Mouse (Mus musculus) heart, embryonic 10.5 days (tissue): ENCODE data around the gene Pcgf1. TPM values are rescaled to one million over a fixed set of nuclear protein-coding genes. Genes with fewer than 3 reads are reported as not detected.

ENCODE experiments used
- DNase-seq: peaks from one replicate; pipeline ENCODE4 v3.0.0-alpha.2; 2017; ENCODE audit warnings: low spot score
- H3K27ac ChIP-seq: fragments of 300-500 bp; sonication (generic); 2 replicates; pipeline ENCODE4 v1.5.1; 2016; ENCODE audit warnings: mild to moderate bottlenecking
- H3K27me3 ChIP-seq: fragments of 300-500 bp; sonication (generic); 2 replicates; pipeline ENCODE4 v1.6.1; 2016; ENCODE audit warnings: mild to moderate bottlenecking; ENCODE audit not compliant: poor library complexity, insufficient read depth, severe bottlenecking
- H3K36me3 ChIP-seq: fragments of 300-500 bp; sonication (generic); 2 replicates; pipeline ENCODE4 v1.6.1; 2016; ENCODE audit warnings: mild to moderate bottlenecking, moderate library complexity
- H3K4me1 ChIP-seq: fragments of 300-500 bp; sonication (generic); 2 replicates; pipeline ENCODE4 v1.6.1; 2016; ENCODE audit warnings: mild to moderate bottlenecking
- H3K4me3 ChIP-seq: fragments of 300-500 bp; sonication (generic); 2 replicates; pipeline ENCODE4 v1.5.1; 2016; ENCODE audit warnings: mild to moderate bottlenecking, moderate library complexity
- H3K9me3 ChIP-seq: fragments of 300-500 bp; sonication (generic); 2 replicates; pipeline ENCODE4 v1.6.1; 2016; ENCODE audit warnings: mild to moderate bottlenecking, moderate library complexity
- WGBS: fragments of 180-500 bp; shearing (Covaris S2); methylation state at CpG from one replicate; pipeline ENCODE4 v1.1.7; 2016; 5-methylcytosine and 5-hydroxymethylcytosine counted together
- polyA plus RNA-seq: library from polyadenylated mRNA; unstranded; fragments of >200 nt; fragmentation: Nextera tagmentation; extraction: Ambion mirVana; gene quantifications from 2 replicates; pipeline ENCODE4 v1.2.1, GENCODE M21; 2016

Gene Pcgf1
- polyA plus RNA-seq, 1 experiment from 2014 or later: 24.4 TPM

GRCm38 (mm10) chr6:83115011-83115671, 37.5 kb downstream of the Pcgf1 start, which contains the start of gene Mogs:
Mogs (plus strand) TSS chr6:83115496.
- WGBS: 1% methylated on average over 57 of the region's 58 CpGs
- Histone ChIP-seq H3K27me3 (no peaks in the 10 kb centered on the region), H3K4me1 (peaks cover 38% of the 10 kb centered on the region), H3K36me3 (peaks cover 38% of the 10 kb centered on the region), H3K4me3 (peak within 1 kb of the TSS; percentile 92), H3K27ac (peak within 1 kb of the TSS; percentile 89), H3K9me3 (no peaks in the 10 kb centered on the region)
- peak; percentile 97 for DNase-seq

DNA sequence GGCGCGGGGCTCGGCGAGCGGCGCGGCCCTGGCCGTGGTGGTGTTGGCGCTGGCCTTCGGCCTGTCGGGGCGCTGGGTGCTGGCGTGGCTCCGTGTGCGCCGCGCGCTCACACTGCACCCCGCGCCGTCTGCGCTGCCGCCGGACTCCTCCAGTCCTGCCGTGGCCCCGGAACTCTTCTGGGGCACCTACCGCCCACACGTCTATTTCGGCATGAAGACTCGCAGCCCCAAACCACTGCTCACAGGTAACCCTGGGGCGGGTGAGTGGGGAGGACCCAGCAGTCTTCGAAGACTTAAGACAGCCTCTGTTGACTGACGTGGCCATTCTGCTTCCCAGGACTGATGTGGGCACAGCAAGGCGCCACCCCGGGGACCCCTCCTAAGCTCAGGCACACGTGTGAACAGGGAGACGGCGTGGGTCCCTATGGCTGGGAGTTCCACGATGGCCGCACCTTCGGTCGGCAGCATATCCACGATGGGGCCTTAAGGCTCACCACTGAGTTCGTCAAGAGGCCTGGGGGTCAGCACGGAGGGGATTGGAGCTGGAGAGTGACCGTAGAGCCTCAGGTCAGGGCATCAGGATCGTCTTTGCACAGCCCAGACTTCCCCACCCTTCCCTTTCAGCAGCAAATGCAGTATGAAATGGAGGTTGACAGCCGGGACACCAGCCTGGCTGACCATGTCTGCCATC, 38.2 kb downstream of the Pcgf1 start:
- H3K36me3 ChIP-seq: peaks cover 32% of the 10 kb centered on the region
- WGBS: 3% methylated on average over 46 of the region's 48 CpGs
- H3K4me3 ChIP-seq: peak overlapping the region; percentile 92
- peak overlapping the region; percentile 89 for H3K27ac ChIP-seq
- H3K27me3 ChIP-seq: no peaks in the 10 kb centered on the region
- H3K9me3 ChIP-seq: no peaks in the 10 kb centered on the region
- H3K4me1 ChIP-seq: peaks cover 44% of the 10 kb centered on the region
- DNase-seq: no peak

- Histone ChIP-seq H3K4me3 (peak overlapping the region; percentile 92), H3K9me3 (no peaks in the 10 kb centered on the region), H3K4me1 (peaks cover 43% of the 10 kb centered on the region), H3K27ac (peak overlapping the region; percentile 89), H3K36me3 (peaks cover 30% of the 10 kb centered on the region), H3K27me3 (no peaks in the 10 kb centered on the region)
- DNase-seq: no peak
- 76% methylated on average over 11 of the region's 11 CpGs for WGBS
Observed at GRCm38 (mm10) chr6:83116373-83117164, 38.9 kb downstream of the Pcgf1 start.

GRCm38 (mm10) chr6:83117165-83117438, 39.4 kb downstream of the Pcgf1 start:
- 0 out of 2 replicates have a peak overlapping the region, but pooled peaks have one; percentile 92 for H3K4me3 ChIP-seq
- H3K27ac ChIP-seq: no peak overlapping the region
- WGBS: 81% methylated on average over 4 of the region's 4 CpGs
- H3K36me3 ChIP-seq: peaks cover 30% of the 10 kb centered on the region
- DNase-seq: no peak
- no peaks in the 10 kb centered on the region for H3K9me3 ChIP-seq
- H3K4me1 ChIP-seq: peaks cover 45% of the 10 kb centered on the region
- no peaks in the 10 kb centered on the region for H3K27me3 ChIP-seq

DNA sequence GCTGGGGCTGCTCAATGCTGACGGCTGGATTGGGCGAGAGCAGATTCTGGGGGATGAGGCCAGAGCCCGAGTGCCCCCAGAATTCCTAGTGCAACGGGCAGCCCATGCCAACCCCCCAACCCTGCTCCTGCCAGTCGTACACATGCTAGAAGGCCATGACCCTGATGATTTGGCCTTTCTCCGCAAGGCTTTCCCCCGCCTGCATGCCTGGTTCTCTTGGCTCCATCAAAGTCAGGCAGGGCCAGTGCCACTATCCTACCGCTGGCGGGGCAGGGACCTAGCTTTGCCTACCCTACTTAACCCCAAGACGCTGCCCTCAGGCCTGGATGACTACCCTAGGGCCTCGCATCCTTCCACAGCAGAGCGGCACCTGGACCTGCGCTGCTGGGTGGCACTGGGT, 39.9 kb downstream of the Pcgf1 start:
- peaks cover 30% of the 10 kb centered on the region for H3K36me3 ChIP-seq
- 92% methylated on average over 13 of the region's 13 CpGs for WGBS
- no peak overlapping the region for H3K4me3 ChIP-seq
- no peak overlapping the region for H3K27ac ChIP-seq
- H3K27me3 ChIP-seq: no peaks in the 10 kb centered on the region
- DNase-seq: no peak
- H3K4me1 ChIP-seq: peaks cover 50% of the 10 kb centered on the region
- no peaks in the 10 kb centered on the region for H3K9me3 ChIP-seq

DNA sequence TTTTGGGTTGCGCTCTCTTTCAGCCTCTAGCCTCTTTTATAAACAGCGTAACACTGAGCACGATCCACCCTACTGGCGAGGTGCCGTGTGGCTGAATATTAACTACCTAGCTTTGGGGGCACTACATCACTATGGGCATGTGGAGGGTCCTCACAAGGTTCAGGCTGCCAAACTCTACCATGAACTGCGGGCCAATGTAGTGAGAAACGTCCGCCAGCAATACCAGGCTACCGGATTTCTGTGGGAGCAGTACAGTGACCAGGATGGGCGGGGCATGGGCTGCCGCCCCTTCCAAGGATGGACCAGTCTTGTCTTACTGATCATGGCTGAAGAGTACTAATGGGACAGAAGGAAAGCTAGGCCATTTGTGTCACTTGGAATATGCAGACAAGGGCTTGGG, 40.7 kb downstream of the Pcgf1 start:
- no peaks in the 10 kb centered on the region for H3K27me3 ChIP-seq
- peaks cover 56% of the 10 kb centered on the region for H3K4me1 ChIP-seq
- WGBS: 88% methylated on average over 11 of the region's 11 CpGs
- peaks cover 30% of the 10 kb centered on the region for H3K36me3 ChIP-seq
- H3K27ac ChIP-seq: no peak overlapping the region
- no peak for DNase-seq
- no peak overlapping the region for H3K4me3 ChIP-seq
- no peaks in the 10 kb centered on the region for H3K9me3 ChIP-seq

- peak overlapping the region; percentile 98; the same call in 1 of the 2 replicates for H3K27ac ChIP-seq
- H3K4me1 ChIP-seq: peaks cover 62% of the 10 kb centered on the region
- H3K27me3 ChIP-seq: no peaks in the 10 kb centered on the region
- WGBS: 84% methylated on average over 14 of the region's 14 CpGs
- H3K36me3 ChIP-seq: peaks cover 30% of the 10 kb centered on the region
- H3K9me3 ChIP-seq: no peaks in the 10 kb centered on the region
- H3K4me3 ChIP-seq: no peak overlapping the region
- no peak for DNase-seq
Observed at GRCm38 (mm10) chr6:83118825-83119733, 41.4 kb downstream of the Pcgf1 start.

DNA sequence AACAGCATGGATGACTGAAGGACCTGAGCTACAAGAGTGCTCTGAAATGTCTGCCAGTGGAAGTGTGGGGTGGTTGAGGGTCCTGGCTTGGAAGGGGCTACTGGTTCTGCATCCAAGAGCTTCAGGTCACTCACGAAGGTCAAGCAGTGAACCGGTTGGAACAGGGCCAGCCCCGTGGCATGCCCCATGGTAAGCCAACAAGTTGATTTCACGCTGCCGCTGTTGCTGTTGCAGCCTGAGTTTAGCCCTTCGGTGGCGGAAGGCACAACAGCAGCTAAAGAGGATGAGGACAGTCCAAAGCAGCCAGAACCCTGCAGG, 42.0 kb downstream of the Pcgf1 start:
- Histone ChIP-seq H3K27me3 (no peaks in the 10 kb centered on the region), H3K36me3 (peaks cover 30% of the 10 kb centered on the region), H3K4me3 (peak overlapping the region; percentile 91; the same call in 1 of the 2 replicates), H3K27ac (peak overlapping the region; percentile 98), H3K9me3 (no peaks in the 10 kb centered on the region), H3K4me1 (peaks cover 63% of the 10 kb centered on the region)
- WGBS: 81% methylated on average over 7 of the region's 7 CpGs
- DNase-seq: no peak

GRCm38 (mm10) chr6:83120930-83121862, 43.5 kb downstream of the Pcgf1 start, which contains the start of gene Wbp1:
Wbp1 (minus strand) TSS chr6:83121559.
- Histone ChIP-seq H3K36me3 (peaks cover 30% of the 10 kb centered on the region), H3K4me3 (peak within 1 kb of the TSS; percentile 91), H3K4me1 (peaks cover 62% of the 10 kb centered on the region), H3K27me3 (no peaks in the 10 kb centered on the region), H3K27ac (peak within 1 kb of the TSS; percentile 98), H3K9me3 (no peaks in the 10 kb centered on the region)
- peak; percentile 100 for DNase-seq
- WGBS: under 1% methylated on average over 38 of the region's 38 CpGs

DNA sequence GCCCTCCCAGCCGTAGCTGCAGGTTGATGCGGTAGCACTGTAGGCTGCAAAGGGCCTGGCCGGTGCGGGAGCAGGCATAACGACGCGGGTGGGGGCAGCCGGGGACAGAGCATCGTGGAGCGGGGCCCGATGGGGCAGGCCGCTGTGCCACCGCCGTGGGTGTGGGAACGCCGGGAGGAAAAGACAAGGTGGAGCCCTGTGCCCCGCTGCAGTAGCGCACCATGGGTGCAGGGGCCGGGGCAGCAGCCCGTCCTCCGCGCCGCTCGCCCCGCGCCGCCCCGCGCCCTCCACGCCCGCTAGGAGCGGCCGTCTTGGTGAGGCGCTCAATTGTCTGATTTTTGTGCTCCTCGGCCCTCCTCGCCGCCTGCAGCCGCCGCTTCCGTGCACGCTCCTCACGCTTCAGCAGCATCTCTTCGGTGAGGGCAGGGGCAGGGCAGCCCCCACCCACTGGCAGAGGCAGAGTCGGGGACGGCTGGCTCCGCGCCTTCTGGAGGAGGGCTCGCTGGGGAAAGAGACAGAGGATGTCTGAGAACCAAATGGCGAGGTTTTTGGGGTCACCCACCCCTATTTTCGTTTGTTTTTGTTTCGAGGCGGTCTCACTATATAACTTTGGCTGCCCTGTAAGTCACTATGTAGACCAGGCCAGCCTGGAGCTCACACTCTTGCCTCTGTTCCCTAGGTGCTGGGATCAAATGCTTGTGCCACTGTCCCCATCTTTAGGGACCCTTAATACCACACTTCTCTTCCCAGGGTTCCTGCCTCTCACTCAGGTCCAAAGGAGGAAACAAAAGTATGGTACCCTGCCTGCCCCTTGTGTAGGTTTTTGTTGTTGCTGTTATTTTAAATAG, 44.4 kb downstream of the Pcgf1 start:
- peak overlapping the region; percentile 91 for H3K4me3 ChIP-seq

DNA sequence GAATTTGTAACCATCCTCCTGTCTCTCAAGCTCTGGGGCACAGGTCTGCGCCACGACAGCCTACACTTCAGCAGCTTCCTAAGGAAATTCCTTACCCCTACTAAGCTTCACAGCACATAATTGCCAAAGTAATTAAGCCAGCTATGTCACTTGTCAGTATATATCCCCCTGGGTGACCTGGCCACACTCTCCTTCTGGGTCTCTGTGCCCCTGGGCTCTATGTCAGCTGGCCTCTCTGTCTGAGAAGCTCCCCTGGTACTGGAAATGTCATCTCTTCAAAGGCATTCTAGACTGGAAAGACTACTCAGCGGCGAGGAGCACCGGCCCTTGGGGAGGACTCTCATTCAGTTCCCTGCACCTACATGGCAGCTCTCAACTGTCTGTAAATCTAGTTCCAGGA, 45.3 kb downstream of the Pcgf1 start:
- Histone ChIP-seq H3K27me3 (no peaks in the 10 kb centered on the region), H3K4me1 (peaks cover 50% of the 10 kb centered on the region), H3K27ac (no peak overlapping the region), H3K4me3 (peak overlapping the region; percentile 91; the same call in 1 of the 2 replicates), H3K9me3 (no peaks in the 10 kb centered on the region), H3K36me3 (peaks cover 18% of the 10 kb centered on the region)
- DNase-seq: no peak
- 88% methylated on average over 5 of the region's 5 CpGs for WGBS

More for the DNA sequence above, 44.4 kb downstream of the Pcgf1 start:
- Histone ChIP-seq H3K4me1 (peaks cover 53% of the 10 kb centered on the region), H3K36me3 (peaks cover 26% of the 10 kb centered on the region), H3K9me3 (no peaks in the 10 kb centered on the region), H3K27ac (peak overlapping the region; percentile 98), H3K27me3 (no peaks in the 10 kb centered on the region)
- WGBS: 1% methylated on average over 47 of the region's 52 CpGs
- DNase-seq: no peak
